In the genomic region with DNA sequence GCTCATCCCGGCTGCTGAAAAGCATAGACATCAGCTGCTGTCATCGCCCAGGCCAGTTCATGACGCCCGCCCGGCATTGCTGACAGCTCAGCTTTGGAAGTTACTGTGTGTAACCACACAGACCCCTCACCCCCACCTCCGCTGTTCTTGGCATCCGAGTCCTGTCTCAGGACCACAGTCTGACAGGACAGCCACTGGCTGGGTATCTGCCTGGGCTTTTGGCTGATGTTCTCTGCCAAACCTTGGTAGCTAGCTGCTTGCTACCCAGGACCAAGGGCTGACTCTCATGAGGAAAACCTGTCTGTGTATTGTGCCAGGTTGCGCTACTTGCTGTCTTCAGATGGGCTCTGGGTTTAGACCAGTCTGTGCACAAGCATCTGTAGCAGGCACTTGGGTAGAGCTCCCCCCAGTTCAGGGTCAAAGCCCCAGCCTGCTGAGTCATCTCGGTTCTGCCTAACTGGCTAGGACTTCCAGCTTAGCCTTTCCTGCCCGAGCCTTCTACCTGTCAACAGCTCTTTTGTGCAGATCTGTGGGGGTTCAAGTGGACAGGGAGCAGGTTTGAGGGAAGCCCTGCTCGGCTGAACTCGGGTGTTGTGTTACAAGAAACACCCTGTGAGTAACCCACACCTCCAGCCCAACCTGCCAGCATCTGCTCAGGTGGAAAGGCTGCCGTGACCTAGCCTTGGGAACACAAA, we compare ENCODE assay signal across 7 mouse cellular contexts.
DNase-seq lines count a peak whose midpoint lies in the region; ATAC-seq and TF ChIP-seq lines count a peak whose summit lies in the region.

No protein-coding gene starts in this region.

- peak; percentile 43 for DNase-seq in ZHBTc4 (ENCODE audit: low read depth, low spot score)
- peak; percentile 41 to 56 for DNase-seq in cerebellum, adult 2 months
- peak; percentile 32 for DNase-seq in gastrocnemius, postnatal 10 days
- DNase-seq in intestine, embryonic 14.5 days (ENCODE audit: low spot score): no peak
- peak; percentile 53 to 78 for DNase-seq in lung, adult 18-20 months
- no peak for DNase-seq in thymus, postnatal 14 days

- H3K4me3 ChIP-seq in cerebellum, adult 2 months (replicated peaks; ENCODE audit: insufficient read depth, low read depth, low read length): peak overlapping the region; percentile 4
- no peak overlapping the region for H3K4me3 ChIP-seq in intestine, embryonic 14.5 days (ENCODE audit: low read depth, low read length)
- H3K4me3 ChIP-seq in small intestine, adult 2 months (ENCODE audit: low read depth, low read length): peak overlapping the region; percentile 56

- H3K4me2 ChIP-seq in intestine, embryonic 14.5 days (ENCODE audit: low read length): peak overlapping the region; percentile 40

- 21% methylated on average over 13 of the region's 13 CpGs for WGBS in cerebellum, adult 2 months
- 32% methylated on average over 13 of the region's 13 CpGs for WGBS in intestine, embryonic 14.5 days
- 26% methylated on average over 13 of the region's 13 CpGs for WGBS in small intestine, adult 2 months

- no peak for TF ChIP-seq CTCF in cerebellum, adult 2 months (IDR thresholded peaks at IDR 0.05; ENCODE audit: borderline replicate concordance, insufficient read depth, low read depth, low read length)
- no peak for TF ChIP-seq CTCF in small intestine, adult 2 months (IDR thresholded peaks at IDR 0.05; ENCODE audit: extremely low read depth, insufficient read length, insufficient replicate concordance, low read depth, low read length)

- H3K27me3 ChIP-seq in cerebellum, adult 2 months (ENCODE audit: control insufficient read depth, insufficient read depth, low read length): no peaks in the 10 kb centered on the region
- H3K27me3 ChIP-seq in intestine, embryonic 14.5 days (replicated peaks; ENCODE audit: control insufficient read depth, insufficient read depth, low read length): no peaks in the 10 kb centered on the region
- no peaks in the 10 kb centered on the region for H3K27me3 ChIP-seq in small intestine, adult 2 months (ENCODE audit: control insufficient read depth, insufficient read depth, low read length)

- H3K9ac ChIP-seq in intestine, embryonic 14.5 days (ENCODE audit: low read length): no peak overlapping the region

- H3K27ac ChIP-seq in cerebellum, adult 2 months (ENCODE audit: insufficient read depth, low read length): no peak overlapping the region
- H3K27ac ChIP-seq in intestine, embryonic 14.5 days (ENCODE audit: low read depth): peak overlapping the region; percentile 17; the same call in 1 of the 2 replicates
- H3K27ac ChIP-seq in small intestine, adult 2 months (ENCODE audit: insufficient read depth, low read depth, low read length): peak overlapping the region; percentile 89

- ATAC-seq in intestine, embryonic 14.5 days (replicated peaks; ENCODE audit: low FRiP score, low TSS enrichment, low read depth): peak; percentile 60

- H3K9me3 ChIP-seq in intestine, embryonic 14.5 days (ENCODE audit: control insufficient read depth, low read length): no peaks in the 10 kb centered on the region

- no peaks in the 10 kb centered on the region for H3K36me3 ChIP-seq in intestine, embryonic 14.5 days (ENCODE audit: control insufficient read depth, insufficient read depth, low read length)
- no peaks in the 10 kb centered on the region for H3K36me3 ChIP-seq in small intestine, adult 2 months (ENCODE audit: control insufficient read depth, insufficient read depth, low read length)

- no peak for TF ChIP-seq POLR2A in cerebellum, adult 2 months (IDR thresholded peaks at IDR 0.05; ENCODE audit: borderline replicate concordance, insufficient read depth, low read length)
- TF ChIP-seq POLR2A in small intestine, adult 2 months (IDR thresholded peaks at IDR 0.05; ENCODE audit: low read depth, low read length): no peak

- H3K4me1 ChIP-seq in cerebellum, adult 2 months (ENCODE audit: control insufficient read depth, insufficient read depth, low read length): peaks cover 8% of the 10 kb centered on the region
- H3K4me1 ChIP-seq in intestine, embryonic 14.5 days (replicated peaks; ENCODE audit: control insufficient read depth, insufficient read depth, low read length): peaks cover 31% of the 10 kb centered on the region
- peaks cover 23% of the 10 kb centered on the region for H3K4me1 ChIP-seq in small intestine, adult 2 months (ENCODE audit: control insufficient read depth, insufficient read depth, insufficient read length, low read length)

Comparison
In these comparisons a context has a peak if more than half of its experiments do, and no peak if none do; other contexts are left out.
1. DNase-seq: peak in ZHBTc4 (single experiment), cerebellum, adult 2 months (2 of 2), gastrocnemius, postnatal 10 days (single experiment) and lung, adult 18-20 months (2 of 2); none in intestine, embryonic 14.5 days (single experiment) and thymus, postnatal 14 days (single experiment).